Mouse (Mus musculus): ENCODE data around the gene Snx13. TPM values are rescaled to one million over a fixed set of nuclear protein-coding genes. Genes with fewer than 3 reads are reported as not detected.
A peak's percentile ranks its signal among the peaks of the same experiment; 100 is the strongest.

The Snx13 gene
- 10 to 100 TPM; 61.0 to 71.9 (median 67.6) TPM for total RNA-seq (2022)

DNA sequence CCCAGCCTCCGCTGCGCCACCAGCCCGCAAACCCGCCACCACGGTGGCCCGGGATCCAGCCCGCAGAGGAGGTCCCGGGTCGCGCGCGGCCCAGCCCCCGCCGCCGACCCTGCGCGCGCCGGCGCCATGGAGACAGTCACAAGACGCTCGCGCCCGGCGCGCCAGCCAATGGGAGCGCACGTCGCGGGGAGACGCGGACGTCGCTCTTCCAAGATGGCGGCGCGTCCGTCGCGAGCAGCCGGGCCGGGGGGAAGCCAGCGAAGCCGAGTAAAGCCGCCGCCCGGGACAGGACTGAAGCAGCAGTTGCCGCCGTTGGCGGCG is at the start of gene Snx13:
Gene Snx13, plus strand, starts transcription at position 188 of the 321 bp plus-strand sequence.
- peak; percentile 79 to 84 for DNase-seq (ENCODE audit: low spot score in 2 of 2)

GRCm38 (mm10) chr12:34997597-34998182 is 49.3 kb upstream of the Snx13 start:
- no peak for DNase-seq (ENCODE audit: low spot score in 2 of 2)

DNA sequence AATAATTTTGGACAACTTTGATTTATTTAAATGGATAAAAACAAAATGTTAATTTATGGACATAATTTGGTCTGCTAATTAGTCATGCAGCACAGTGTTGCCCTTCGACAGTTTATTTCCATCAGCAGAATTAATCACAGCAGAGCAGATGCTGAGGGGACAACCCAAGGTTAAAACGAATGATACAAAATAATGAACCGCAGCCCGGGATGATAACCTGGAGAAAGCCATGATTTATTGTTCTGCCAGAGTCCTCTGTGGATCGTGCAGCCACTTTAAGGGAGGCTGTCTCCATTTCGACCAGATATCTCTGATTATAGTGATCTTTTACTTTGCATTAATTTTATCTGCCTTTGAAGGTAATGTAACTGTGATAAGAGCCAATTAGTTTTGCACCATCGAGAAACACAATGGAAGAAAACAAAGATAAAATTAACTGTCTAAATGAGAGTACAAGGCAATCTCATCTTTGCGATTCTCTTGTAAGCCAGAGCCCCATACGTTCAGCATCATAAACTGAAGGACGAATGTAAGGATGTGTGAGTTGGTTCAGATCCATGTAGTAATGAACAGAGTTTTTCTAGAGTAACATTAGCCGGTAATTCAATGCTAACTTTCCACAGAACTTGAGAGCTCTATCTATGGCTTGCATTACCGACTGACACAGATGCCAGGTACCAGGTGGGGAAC is 48.1 kb upstream of the Snx13 start:
- no peak for DNase-seq (ENCODE audit: low spot score in 2 of 2)

DNA sequence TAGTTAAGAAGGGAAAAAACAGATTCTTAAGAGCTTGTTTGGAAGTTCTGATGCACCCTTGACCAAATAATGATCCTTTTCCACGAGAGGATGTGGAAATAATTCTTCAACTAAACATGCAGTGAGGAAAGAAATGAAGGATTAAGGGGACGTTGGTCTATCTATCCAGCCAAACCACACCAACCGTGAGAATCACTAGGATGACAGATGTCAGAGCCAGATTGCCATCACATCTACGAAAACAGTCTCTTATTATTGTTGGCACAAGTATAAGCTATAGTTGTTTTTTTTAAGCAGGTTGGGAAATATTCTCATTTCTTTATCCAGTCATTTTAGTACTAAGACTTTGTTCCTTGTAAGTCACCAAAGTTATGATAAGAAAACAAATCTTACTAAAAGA is 46.7 kb upstream of the Snx13 start:
- no peak for DNase-seq (ENCODE audit: low spot score in 2 of 2)

- DNase-seq (ENCODE audit: low spot score in 2 of 2), result no peak
Measured at GRCm38 (mm10) chr12:35005748-35006147, 41.2 kb upstream of the Snx13 start.

- DNase-seq (ENCODE audit: low spot score in 2 of 2), result no peak
Measured at GRCm38 (mm10) chr12:35007851-35008250, 39.1 kb upstream of the Snx13 start.

DNA sequence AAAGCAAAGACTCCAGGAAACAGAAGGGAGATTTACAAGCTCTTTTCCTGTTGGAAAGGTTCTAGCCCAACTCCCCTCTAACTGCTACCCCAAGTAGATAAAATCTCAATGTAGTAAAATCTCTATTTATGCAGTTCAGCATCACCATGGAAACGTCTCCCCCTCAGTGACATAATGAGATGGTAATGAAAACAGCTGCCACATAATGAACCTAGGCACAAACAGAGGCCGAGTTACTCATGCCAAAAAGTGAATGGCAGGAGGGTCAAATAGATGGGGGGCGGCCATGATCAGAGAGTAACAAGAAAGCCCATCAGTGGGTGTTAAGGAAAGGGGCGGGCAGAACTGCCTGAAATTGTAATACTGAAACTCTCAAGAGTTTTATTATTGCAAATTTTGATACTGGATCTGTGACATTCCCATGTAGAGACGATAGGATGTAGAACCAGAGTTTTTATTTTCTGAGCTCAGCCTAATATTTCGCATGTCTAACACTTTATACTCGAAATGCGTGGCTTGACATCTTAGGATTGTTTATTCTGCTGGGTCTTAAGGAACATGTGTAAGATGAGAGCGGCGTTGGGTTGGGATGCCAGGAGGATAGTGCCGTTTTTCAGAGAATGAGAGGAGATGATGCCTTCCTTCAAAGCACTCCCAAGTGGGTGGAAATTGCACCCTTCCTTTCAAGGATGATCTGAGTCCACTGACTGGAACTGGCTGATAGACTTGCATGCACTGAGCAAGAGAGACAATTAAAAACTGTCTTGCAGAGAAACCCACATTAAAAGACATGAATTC is 38.4 kb upstream of the Snx13 start:
- peak; percentile 43 to 51 for DNase-seq (ENCODE audit: low spot score in 2 of 2)

DNA sequence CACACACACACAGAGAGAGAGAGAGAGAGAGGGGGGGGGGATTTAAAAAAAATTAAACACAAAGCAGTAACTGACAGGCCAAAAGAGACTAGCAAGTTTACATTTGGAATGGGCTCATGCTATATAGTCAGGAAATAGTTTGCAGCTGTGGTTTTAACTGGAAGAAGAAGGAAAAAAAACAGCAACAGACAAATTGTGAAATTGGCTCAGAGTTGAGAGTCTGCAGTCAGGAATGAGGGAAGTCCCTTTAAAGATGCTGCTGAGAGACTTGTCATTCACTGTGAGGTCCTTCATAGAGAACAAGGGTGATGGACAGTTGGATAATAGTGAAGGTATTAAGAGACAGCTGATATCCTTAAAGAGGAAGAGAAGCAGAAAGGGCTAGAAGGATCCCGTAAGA is 35.5 kb upstream of the Snx13 start:
- no peak for DNase-seq (ENCODE audit: low spot score in 2 of 2)

GRCm38 (mm10) chr12:35013950-35014349 is 33.0 kb upstream of the Snx13 start:
- no peak for DNase-seq (ENCODE audit: low spot score in 2 of 2)

DNA sequence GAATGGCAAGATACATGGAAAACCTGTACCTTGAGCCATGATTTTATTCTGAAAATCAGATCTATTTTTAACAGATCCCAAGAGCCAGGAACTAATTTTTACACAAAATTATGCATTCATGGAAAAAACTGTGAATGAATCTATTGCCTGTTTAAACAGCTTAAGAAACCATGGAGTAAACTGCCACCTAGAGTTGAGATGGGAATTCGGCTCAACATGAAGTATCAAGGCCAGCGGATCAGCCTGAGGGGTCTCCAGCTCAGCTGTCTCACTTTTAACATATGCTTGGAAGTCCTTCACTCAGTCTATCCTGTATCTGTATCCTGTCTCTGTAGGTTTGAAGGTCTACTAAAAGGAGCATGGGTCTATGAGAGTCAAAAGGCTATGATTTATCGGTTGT is 30.9 kb upstream of the Snx13 start:
- DNase-seq (ENCODE audit: low spot score in 2 of 2), result no peak

- no peak for DNase-seq (ENCODE audit: low spot score in 2 of 2)
Measured at GRCm38 (mm10) chr12:35016481-35017250, 30.3 kb upstream of the Snx13 start.

GRCm38 (mm10) chr12:35018679-35019237 is 28.2 kb upstream of the Snx13 start:
- DNase-seq (ENCODE audit: low spot score in 2 of 2), result no peak

DNA sequence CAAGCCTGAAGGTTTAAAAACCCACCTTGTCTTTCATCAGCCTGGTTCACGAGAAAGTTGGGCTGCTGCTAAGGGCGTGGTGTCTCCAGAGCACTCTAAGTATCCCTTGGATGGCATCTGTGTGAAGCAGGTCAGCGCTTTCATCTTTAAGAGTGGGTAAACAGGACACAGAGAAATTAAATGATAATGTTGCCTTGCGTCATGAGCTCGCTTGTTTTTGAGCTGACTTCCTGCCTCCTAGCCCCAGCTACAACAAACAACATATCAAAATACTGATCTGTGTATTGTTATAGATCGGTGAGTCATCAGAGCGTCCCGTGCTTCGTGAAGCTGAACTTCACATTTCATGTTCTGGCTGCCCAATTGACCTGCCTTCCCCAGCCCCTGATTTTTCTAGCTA is 25.7 kb upstream of the Snx13 start:
- no peak for DNase-seq (ENCODE audit: low spot score in 2 of 2)

GRCm38 (mm10) chr12:35022066-35022465 is 24.9 kb upstream of the Snx13 start:
- DNase-seq (ENCODE audit: low spot score in 2 of 2), result no peak

GRCm38 (mm10) chr12:35025916-35026432 is 21.0 kb upstream of the Snx13 start:
- no peak for DNase-seq (ENCODE audit: low spot score in 2 of 2)

DNA sequence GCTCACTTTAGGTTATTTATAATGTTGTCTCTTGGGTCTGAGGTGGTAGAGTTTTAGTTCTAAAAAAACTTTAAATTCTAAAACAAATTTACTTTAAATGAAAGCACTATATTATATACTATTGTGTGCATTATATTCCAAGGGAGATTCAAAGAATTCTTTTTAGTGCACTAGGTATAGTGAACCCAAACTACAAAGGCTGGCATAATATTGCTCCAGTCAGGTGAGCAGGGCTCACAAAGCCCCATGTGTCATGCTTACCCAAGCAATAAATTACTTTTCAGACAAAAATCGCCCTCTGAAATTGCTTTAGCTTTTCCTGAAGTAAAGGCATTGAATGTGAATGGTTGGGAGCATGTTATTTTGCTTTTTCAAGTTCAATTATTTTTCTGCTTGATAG is 19.5 kb upstream of the Snx13 start:
- DNase-seq (ENCODE audit: low spot score in 2 of 2), result no peak

- DNase-seq (ENCODE audit: low spot score in 2 of 2), result peak in 1 of 2 experiments; percentile 14
Measured at GRCm38 (mm10) chr12:35038668-35039570, 8.1 kb upstream of the Snx13 start.

DNA sequence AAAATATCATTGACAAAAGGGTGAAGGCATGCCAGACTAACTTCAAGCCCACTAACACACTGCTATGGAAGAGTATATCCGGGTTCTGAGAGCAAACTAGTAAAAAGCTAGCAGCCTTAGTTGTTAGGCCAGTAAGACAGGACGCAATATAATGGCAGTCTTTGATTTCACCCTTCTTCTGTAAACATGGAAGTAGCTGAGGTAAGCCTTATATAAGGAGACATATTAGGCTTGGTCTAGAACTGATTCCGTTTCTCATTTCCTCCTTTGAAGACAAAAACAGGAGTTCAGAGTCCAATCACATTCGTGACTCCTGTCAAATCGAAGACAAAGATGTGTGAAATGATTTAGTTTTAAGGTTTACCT is 7.4 kb upstream of the Snx13 start:
- DNase-seq (ENCODE audit: low spot score in 2 of 2), result no peak

- no peak for DNase-seq (ENCODE audit: low spot score in 2 of 2)
Measured at GRCm38 (mm10) chr12:35041964-35042363, 5.0 kb upstream of the Snx13 start.

GRCm38 (mm10) chr12:35046310-35046998 is 532 bp upstream of the Snx13 start:
- DNase-seq (ENCODE audit: low spot score in 2 of 2), result no peak
